Mouse (Mus musculus) left cerebral cortex, postnatal 36 days (tissue): Measurements from ENCODE around the gene Fgr. TPM values are rescaled to one million over a fixed set of nuclear protein-coding genes. Genes with fewer than 3 reads are reported as not detected.

Experiments
- DNase-seq, 2 experiments: peaks; one replicate each; pipeline ENCODE4 v3.0.0; 2021 to 2022; ENCODE audit warnings: low spot score in 2 of 2, mixed read lengths in 1 of 2
- intact Hi-C: fragments of 180-260 bp; cut with DNase I; formaldehyde crosslinking; loops from one replicate; pipeline ENCODE4 v1.15.1; 2025
- total RNA-seq, 2 experiments: library from RNA; stranded (reverse); gene quantifications; 2 replicates each; pipeline ENCODE4 v1.2.3; 2021

Gene Fgr
- total RNA-seq, 2 experiments from 2014 or later: 0.17 TPM; not detected in 1

DNA sequence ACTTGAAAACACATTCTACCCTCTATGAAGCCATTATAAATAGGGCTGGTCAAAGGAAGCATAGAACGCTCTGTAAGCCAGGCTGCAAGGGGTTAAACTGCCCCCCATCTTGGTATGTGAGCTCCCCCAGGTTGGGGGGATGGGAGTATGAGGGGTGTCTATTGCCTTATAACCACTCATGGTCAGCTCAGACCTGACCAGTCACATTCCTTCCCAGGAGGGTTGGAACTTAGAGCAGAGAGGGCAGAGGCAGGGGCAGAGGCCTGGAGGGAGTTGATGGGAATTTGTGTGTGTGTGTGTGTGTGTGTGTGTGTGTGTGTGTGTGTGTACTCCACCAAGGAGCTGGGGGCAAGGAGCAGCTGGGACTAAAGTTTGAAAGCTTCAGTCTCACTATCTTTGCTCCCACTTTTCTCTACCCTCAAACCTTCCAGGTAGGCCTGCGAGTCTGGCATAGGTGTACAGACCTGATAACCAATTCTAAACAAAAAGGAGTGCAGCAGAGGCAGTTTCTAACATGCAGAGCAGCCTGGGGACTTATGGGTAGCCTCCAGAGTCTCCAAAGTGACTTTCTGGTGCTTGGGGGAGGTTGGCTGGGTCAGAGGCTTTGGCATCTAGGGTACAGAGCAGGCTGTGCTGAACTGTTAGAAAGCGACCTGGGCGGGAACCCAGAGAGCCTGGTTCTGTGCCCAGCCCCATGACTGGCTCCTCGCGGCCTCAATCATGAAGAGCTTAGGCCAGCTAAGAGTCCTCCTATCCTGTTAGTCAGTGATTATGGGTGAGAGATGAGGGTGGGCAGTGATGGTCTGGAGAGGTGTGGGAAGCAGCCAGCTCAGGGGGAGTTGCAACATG lies 70.1 kb downstream of the Fgr start:
- no peak for DNase-seq
- intact Hi-C loops: no loop called here

DNA sequence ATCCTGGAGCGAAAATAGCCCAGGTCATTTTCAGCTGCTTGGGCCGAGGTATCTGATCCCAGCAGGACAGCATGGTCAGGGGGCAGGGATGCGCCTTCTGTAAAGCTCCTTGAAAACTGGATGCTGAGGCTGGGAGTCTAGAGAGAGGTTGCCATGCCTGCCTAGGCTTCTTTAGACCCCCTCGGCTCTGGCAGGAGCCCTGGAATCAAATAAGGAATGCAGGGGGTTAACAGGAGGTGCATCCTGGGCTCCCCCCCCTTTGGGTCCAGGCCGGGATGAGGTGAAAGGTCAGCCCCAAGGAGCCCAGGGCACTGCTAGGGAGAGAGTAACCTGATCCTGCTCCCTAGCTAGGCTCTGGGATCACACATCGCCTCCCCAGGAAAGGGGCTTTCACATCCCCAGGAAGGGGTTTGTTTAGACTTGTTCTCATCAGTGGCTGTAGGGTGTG lies 70.8 kb downstream of the Fgr start:
- intact Hi-C loops: no loop called here
- DNase-seq: no peak

DNA sequence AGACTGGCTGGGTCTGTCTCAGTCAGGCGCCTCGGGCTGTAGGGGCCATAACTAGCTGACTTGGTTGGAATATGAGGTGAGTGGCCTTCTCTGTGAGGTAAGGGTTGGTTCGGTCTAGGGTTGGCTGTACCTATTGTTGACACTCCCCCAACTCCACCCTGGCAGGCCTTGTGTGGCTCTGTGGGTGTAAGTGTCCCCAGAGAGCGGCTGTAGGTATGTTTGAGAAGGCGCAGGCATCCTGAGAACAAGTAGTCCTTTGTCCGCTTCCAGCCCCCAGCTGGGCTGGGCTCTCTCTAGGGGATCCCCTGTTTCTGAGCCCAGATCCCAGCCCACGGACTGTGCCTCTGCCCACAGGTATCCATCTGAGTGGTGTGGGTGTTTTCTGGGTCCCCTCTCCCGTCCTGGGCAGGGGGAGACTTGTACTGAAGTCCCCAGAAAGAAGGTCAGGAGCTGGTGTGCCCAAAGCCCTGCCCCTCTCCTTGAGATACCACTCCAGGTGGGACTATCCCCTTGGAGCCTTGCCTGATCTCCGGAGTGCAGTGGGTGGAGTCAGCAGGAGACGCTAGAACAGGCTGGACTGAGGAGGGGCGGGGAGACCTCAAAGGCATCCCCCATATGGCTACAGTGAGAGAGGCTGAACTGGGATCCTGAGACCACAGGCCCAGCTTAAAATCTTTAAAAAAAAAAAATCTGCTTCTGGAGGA lies 72.0 kb downstream of the Fgr start:
- DNase-seq: no peak
- intact Hi-C loops: no loop called here

DNA sequence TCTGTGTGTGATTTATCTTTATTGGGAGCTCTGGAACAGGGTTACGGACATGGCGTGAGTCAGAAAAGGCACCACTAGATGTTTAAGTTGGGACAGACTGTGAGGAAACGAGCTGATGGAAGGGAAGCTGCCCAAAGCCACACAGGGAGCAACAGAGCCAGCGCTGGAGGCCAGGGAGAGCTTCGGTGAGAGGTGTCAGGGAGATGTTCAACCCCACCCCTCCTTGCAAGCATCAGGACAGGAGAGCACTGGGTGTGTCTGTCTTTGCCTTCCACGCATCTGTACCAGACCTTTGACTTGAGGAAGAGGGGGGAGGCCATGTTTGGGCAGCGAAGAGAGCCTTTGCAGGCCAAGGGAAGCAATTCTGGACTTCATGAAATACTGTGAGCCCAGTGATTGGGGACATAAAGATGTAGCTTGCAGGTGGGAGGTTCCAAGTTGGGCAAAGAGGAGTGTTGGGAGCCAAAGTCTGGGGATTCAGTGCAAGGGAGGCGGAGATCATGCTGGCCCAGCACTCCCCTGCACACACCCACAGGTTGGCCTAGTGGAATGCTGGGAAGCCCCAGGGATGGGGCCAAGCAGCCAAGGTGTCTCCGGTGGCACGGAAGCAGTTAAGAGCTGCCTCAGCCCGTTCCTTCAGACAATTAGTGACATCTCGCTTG lies 72.9 kb downstream of the Fgr start:
- intact Hi-C loops: no loop called here
- DNase-seq: peak in 1 of 2 experiments; percentile 73

DNA sequence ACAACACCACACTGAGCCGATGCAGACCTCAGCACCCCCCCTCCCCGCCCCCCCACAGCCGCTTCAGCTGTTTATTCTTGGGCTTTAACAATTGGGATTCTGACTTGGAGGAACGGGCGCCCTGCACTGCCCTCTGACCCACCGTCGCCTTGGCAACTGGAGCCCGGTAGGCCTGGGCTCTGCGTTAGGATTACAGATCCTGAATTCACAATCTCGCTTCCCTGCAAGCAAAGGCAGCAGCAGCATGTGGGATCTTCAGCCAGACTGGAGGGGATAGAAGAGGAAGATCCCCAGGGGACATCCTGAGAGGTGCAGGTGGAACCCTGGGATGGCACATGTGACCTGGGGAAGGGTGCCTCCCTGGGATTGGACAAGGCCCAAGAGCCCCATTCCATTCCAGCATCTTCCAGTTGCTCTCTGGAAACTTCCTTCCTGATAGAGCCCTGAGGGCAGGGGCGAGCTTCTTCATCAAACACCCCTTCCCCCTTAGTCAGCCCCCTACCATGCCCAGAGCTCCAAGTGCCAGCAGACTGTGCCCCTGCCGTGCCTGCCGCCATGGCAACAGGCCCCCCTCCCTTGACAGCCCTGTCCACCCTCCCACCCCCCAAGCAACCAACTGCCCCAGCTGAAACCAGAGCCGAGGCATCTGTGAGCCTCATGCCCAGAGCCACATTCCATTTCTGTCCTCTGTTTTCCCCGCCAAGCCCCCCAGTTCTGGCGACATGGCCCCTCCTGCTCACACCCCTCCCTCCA lies 73.6 kb downstream of the Fgr start:
- no peak for DNase-seq
- intact Hi-C loops: no loop called here

DNA sequence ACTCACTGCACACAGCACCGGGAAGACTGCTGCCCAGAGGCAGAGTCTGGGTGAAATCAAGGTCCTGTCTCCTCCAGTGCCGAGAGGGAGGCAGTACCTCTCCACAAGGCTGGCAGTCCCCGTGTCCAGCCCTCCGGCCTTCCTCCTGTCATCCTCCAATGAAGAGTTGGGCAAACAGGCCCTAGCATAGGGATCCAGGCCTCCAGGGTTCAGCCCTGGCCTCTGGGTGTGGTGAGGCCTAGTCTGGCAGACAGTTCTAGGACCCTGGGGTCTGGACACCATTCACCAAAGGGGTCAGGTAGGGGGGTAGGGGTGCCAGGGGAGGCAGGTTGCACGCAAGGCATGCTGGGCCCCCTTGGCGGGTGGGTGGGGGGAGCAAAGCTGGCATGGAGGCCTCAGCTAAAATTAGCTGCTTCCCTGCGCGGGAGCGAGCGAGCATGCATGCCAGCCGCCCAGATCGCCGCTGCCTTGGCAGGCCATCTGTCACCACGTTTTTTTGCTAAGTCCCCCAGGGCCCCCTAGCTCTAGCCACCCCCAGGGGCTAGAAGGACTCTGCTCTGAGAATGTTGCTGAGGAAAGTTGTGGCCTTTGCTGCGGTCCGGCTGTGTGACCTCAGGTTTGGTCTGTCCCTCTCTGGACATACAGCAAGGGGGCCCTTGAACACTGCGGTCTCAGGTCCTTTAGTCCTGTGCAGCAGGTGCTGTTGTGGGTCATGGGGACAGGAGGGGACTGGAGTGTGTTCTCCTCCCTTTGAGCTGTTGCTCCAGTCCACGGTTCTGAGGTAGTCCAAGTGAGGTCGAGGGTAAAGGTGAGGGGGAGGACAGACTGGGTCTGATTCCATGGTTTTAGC lies 75.4 kb downstream of the Fgr start:
- DNase-seq: no peak
- intact Hi-C loops: no loop called here

DNA sequence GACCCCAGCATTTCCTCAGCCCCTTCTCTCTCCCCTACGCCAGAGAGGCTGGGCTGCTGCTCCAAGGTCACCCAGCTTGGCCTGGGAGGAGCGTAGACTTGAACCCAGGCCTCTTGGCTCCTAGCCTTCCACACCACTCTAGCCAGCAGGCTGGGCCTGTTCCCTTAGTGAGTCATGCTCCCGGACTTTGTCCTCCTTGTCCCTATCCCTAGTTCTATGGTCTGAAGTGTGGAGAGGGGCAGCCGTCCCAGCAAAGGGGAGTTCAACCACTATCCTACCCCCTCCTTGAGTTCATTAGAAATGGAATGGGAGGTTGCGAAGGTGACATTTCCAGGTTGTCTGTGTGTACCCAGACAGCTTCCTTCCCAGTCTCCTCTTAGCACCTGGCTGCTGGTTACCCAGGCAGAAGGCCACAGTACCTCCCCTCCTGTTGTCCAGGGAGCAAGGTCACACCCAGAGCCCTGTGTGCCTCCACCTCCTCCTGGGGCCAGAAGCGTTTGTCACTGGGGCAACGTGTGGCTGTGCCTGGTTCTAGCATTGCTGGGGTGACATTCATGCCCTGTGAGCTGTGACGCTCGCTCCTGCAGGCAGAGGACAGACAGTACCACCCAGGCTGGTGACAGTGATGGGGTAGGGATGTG lies 76.4 kb downstream of the Fgr start:
- no peak for DNase-seq
- intact Hi-C loops: no loop called here

DNA sequence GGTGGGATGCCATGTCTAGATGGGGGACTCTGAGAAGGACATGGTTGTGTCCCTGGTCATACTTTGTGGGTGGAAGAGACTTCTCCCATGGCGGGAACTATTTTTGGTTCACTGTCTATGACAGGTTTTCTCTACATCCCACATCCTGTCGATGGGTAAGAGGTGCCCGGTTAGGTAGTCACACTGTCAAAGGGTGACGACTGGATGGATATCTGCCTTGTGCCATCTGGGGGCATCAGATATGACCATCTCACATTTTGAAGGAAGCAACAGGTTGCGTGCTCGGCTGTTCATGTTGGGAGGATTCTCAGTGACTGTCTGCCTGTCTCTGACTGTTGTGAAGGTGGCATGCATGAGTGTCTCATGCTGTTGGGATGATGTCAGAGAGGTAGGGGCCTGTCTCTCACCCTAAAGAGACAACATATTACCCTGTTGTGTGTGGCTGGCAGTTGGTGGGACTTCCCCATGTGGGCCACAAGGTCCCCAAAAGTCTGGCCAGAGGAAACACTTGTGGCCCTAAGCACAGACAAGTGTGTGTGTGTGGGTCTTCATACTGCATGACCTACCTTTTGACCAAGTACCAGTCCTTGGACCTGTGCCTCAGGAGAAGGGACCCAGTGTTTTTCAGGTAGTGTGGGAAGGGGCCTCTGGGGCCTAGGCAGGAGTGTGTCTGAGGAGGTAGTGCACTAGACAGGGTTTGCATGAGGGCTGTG lies 77.1 kb downstream of the Fgr start:
- DNase-seq: no peak
- intact Hi-C loops: no loop called here

DNA sequence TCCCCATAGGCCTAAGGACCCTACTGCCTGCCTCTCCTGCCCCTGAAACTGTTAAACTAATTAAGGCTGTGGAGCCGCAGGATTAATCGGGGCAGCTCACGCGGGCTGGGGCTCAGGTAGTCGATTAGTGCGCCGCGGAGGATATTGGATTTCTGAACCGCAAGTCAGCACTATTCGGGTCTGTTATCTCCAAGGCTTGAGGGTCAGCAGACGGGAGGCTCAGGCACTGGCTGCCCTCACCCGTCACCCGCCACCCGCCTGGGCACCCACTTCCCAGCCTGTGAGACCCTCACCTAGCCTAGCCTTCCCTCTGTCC lies 77.6 kb downstream of the Fgr start:
- DNase-seq: no peak
- intact Hi-C loops: no loop called here

Other genes with a start within 250 kb of the Fgr start
- 1 to 10 TPM; 2.7 to 3.6 TPM for gene Xkr8, start 241.5 kb upstream of the Fgr start, total RNA-seq
- gene Smpdl3b, start 216.8 kb upstream of the Fgr start, total RNA-seq: 1 to 10 TPM; 2.5 to 5.0 TPM
- 10 to 100 TPM; 13.3 to 14.9 TPM for gene Rpa2, start 205.8 kb upstream of the Fgr start, total RNA-seq
- 1 to 10 TPM in 1 of 2 experiments, under 1 TPM in 1; 0.89 to 1.3 TPM for gene Themis2, start 177.7 kb upstream of the Fgr start, total RNA-seq
- 10 to 100 TPM; 42.7 to 45.9 TPM for gene Ppp1r8, start 130.9 kb upstream of the Fgr start, total RNA-seq
- 100 to 1,000 TPM in 1 of 2 experiments, 10 to 100 TPM in 1; 96.5 to 101 TPM for gene Stx12, start 89.6 kb upstream of the Fgr start, total RNA-seq
- 10 to 100 TPM; 49.9 to 57.7 TPM for gene Fam76a, start 51.5 kb upstream of the Fgr start, total RNA-seq
- 100 to 1,000 TPM in 1 of 2 experiments, 10 to 100 TPM in 1; 91.3 to 110 TPM for gene Ahdc1, start 37.2 kb downstream of the Fgr start, total RNA-seq
- 10 to 100 TPM; 21.5 to 30.3 TPM for gene Wasf2, start 156.4 kb downstream of the Fgr start, total RNA-seq
- gene Cd164l2, start 238.0 kb downstream of the Fgr start, total RNA-seq: 1 to 10 TPM; 4.9 to 10.0 TPM
- 1 to 10 TPM; 8.1 to 8.5 TPM for gene Gpr3, start 238.4 kb downstream of the Fgr start, total RNA-seq